Mouse (Mus musculus): ENCODE measurements around the gene Inpp5f. TPM values are rescaled to one million over a fixed set of nuclear protein-coding genes. Genes with fewer than 3 reads are reported as not detected.

Gene Inpp5f
- polyA plus RNA-seq, 1 experiment from 2014 or later: 554 TPM

GRCm38 (mm10) chr7:128667788-128668187 is 56.7 kb downstream of the Inpp5f start:
- Histone ChIP-seq H3K9ac (replicated peaks; ENCODE audit: low read depth, low read length) (no peak overlapping the region), H3K4me2 (ENCODE audit: low read depth, low read length) (no peak overlapping the region), H3K27ac (ENCODE audit: low read depth, low read length) (no peak overlapping the region), H3K27me3 (ENCODE audit: control insufficient read depth, insufficient read depth, low read length) (no peaks in the 10 kb centered on the region), H3K9me3 (ENCODE audit: control insufficient read depth, low read length) (no peaks in the 10 kb centered on the region), H3K4me3 (ENCODE audit: low read depth, low read length) (no peak overlapping the region), H3K36me3 (ENCODE audit: control insufficient read depth, insufficient read depth, low read length) (no peaks in the 10 kb centered on the region), H3K4me1 (ENCODE audit: control insufficient read depth, insufficient read depth, low read length) (peaks cover 6% of the 10 kb centered on the region)
- 38% methylated on average over 5 of the region's 5 CpGs for WGBS
- ATAC-seq (ENCODE audit: low read depth): no peak

- H3K27ac ChIP-seq (ENCODE audit: low read depth, low read length): no peak overlapping the region
- WGBS: 25% methylated on average over 2 of the region's 2 CpGs
- no peaks in the 10 kb centered on the region for H3K9me3 ChIP-seq (ENCODE audit: control insufficient read depth, low read length)
- no peak overlapping the region for H3K9ac ChIP-seq (replicated peaks; ENCODE audit: low read depth, low read length)
- H3K36me3 ChIP-seq (ENCODE audit: control insufficient read depth, insufficient read depth, low read length): no peaks in the 10 kb centered on the region
- no peak for ATAC-seq (ENCODE audit: low read depth)
- H3K4me2 ChIP-seq (ENCODE audit: low read depth, low read length): no peak overlapping the region
- no peak overlapping the region for H3K4me3 ChIP-seq (ENCODE audit: low read depth, low read length)
- H3K4me1 ChIP-seq (ENCODE audit: control insufficient read depth, insufficient read depth, low read length): peaks cover 13% of the 10 kb centered on the region
- H3K27me3 ChIP-seq (ENCODE audit: control insufficient read depth, insufficient read depth, low read length): no peaks in the 10 kb centered on the region
Observed at GRCm38 (mm10) chr7:128668831-128669230, 57.7 kb downstream of the Inpp5f start.

- Histone ChIP-seq H3K36me3 (ENCODE audit: control insufficient read depth, insufficient read depth, low read length) (no peaks in the 10 kb centered on the region), H3K27ac (ENCODE audit: low read depth, low read length) (peak overlapping the region; percentile 93), H3K9me3 (ENCODE audit: control insufficient read depth, low read length) (no peaks in the 10 kb centered on the region), H3K4me3 (ENCODE audit: low read depth, low read length) (no peak overlapping the region), H3K4me2 (ENCODE audit: low read depth, low read length) (peak overlapping the region; percentile 43), H3K4me1 (ENCODE audit: control insufficient read depth, insufficient read depth, low read length) (peaks cover 13% of the 10 kb centered on the region), H3K27me3 (ENCODE audit: control insufficient read depth, insufficient read depth, low read length) (no peaks in the 10 kb centered on the region), H3K9ac (replicated peaks; ENCODE audit: low read depth, low read length) (peak overlapping the region; percentile 47)
- WGBS: 6% methylated on average over 8 of the region's 8 CpGs
- peak; percentile 88 for ATAC-seq (ENCODE audit: low read depth)
Observed at GRCm38 (mm10) chr7:128671952-128672351, 60.8 kb downstream of the Inpp5f start.

GRCm38 (mm10) chr7:128672408-128673010 is 61.4 kb downstream of the Inpp5f start:
- 6% methylated on average over 15 of the region's 15 CpGs for WGBS
- peak; percentile 82 for ATAC-seq (ENCODE audit: low read depth)
- no peaks in the 10 kb centered on the region for H3K36me3 ChIP-seq (ENCODE audit: control insufficient read depth, insufficient read depth, low read length)

GRCm38 (mm10) chr7:128678546-128678945 is 67.4 kb downstream of the Inpp5f start:
- H3K4me1 ChIP-seq (ENCODE audit: control insufficient read depth, insufficient read depth, low read length): no peaks in the 10 kb centered on the region; the same call in 1 of the 2 replicates
- H3K4me2 ChIP-seq (ENCODE audit: low read depth, low read length): no peak overlapping the region
- H3K27me3 ChIP-seq (ENCODE audit: control insufficient read depth, insufficient read depth, low read length): no peaks in the 10 kb centered on the region
- ATAC-seq (ENCODE audit: low read depth): no peak
- WGBS: 56% methylated on average over 3 of the region's 3 CpGs
- H3K36me3 ChIP-seq (ENCODE audit: control insufficient read depth, insufficient read depth, low read length): no peaks in the 10 kb centered on the region
- H3K9me3 ChIP-seq (ENCODE audit: control insufficient read depth, low read length): no peaks in the 10 kb centered on the region
- no peak overlapping the region for H3K4me3 ChIP-seq (ENCODE audit: low read depth, low read length)
- no peak overlapping the region for H3K9ac ChIP-seq (replicated peaks; ENCODE audit: low read depth, low read length)
- no peak overlapping the region for H3K27ac ChIP-seq (ENCODE audit: low read depth, low read length)

More at GRCm38 (mm10) chr7:128672408-128673010, 61.4 kb downstream of the Inpp5f start:
- Histone ChIP-seq H3K4me2 (ENCODE audit: low read depth, low read length) (peak overlapping the region; percentile 43), H3K9ac (replicated peaks; ENCODE audit: low read depth, low read length) (peak overlapping the region; percentile 47), H3K27ac (ENCODE audit: low read depth, low read length) (peak overlapping the region; percentile 93), H3K4me3 (ENCODE audit: low read depth, low read length) (no peak overlapping the region), H3K9me3 (ENCODE audit: control insufficient read depth, low read length) (no peaks in the 10 kb centered on the region), H3K4me1 (ENCODE audit: control insufficient read depth, insufficient read depth, low read length) (peaks cover 13% of the 10 kb centered on the region), H3K27me3 (ENCODE audit: control insufficient read depth, insufficient read depth, low read length) (no peaks in the 10 kb centered on the region)

GRCm38 (mm10) chr7:128687821-128688564 is 76.9 kb downstream of the Inpp5f start:
- Histone ChIP-seq H3K36me3 (ENCODE audit: control insufficient read depth, insufficient read depth, low read length) (peaks cover 14% of the 10 kb centered on the region; the same call in 1 of the 2 replicates), H3K4me3 (ENCODE audit: low read depth, low read length) (peak overlapping the region; percentile 47), H3K27ac (ENCODE audit: low read depth, low read length) (peak overlapping the region; percentile 92), H3K9ac (replicated peaks; ENCODE audit: low read depth, low read length) (peak overlapping the region; percentile 58), H3K4me1 (ENCODE audit: control insufficient read depth, insufficient read depth, low read length) (peaks cover 7% of the 10 kb centered on the region), H3K27me3 (ENCODE audit: control insufficient read depth, insufficient read depth, low read length) (no peaks in the 10 kb centered on the region), H3K4me2 (ENCODE audit: low read depth, low read length) (peak overlapping the region; percentile 42), H3K9me3 (ENCODE audit: control insufficient read depth, low read length) (no peaks in the 10 kb centered on the region)
- WGBS: 47% methylated on average over 56 of the region's 56 CpGs
- ATAC-seq (ENCODE audit: low read depth): peak; percentile 86

GRCm38 (mm10) chr7:128689347-128689746 is 78.2 kb downstream of the Inpp5f start:
- peaks cover 7% of the 10 kb centered on the region for H3K4me1 ChIP-seq (ENCODE audit: control insufficient read depth, insufficient read depth, low read length)
- peak overlapping the region; percentile 47 for H3K4me3 ChIP-seq (ENCODE audit: low read depth, low read length)
- H3K9ac ChIP-seq (replicated peaks; ENCODE audit: low read depth, low read length): peak overlapping the region; percentile 58
- no peak for ATAC-seq (ENCODE audit: low read depth)
- 0 out of 2 replicates have a peak overlapping the region, but pooled peaks have one; percentile 14 for H3K4me2 ChIP-seq (ENCODE audit: low read depth, low read length)
- no peaks in the 10 kb centered on the region for H3K27me3 ChIP-seq (ENCODE audit: control insufficient read depth, insufficient read depth, low read length)
- H3K9me3 ChIP-seq (ENCODE audit: control insufficient read depth, low read length): no peaks in the 10 kb centered on the region
- peaks cover 25% of the 10 kb centered on the region for H3K36me3 ChIP-seq (ENCODE audit: control insufficient read depth, insufficient read depth, low read length)
- H3K27ac ChIP-seq (ENCODE audit: low read depth, low read length): peak overlapping the region; percentile 80
- WGBS: 62% methylated on average over 8 of the region's 8 CpGs

GRCm38 (mm10) chr7:128690070-128690469 is 78.9 kb downstream of the Inpp5f start:
- WGBS: 14% methylated on average over 7 of the region's 7 CpGs
- Histone ChIP-seq H3K9me3 (ENCODE audit: control insufficient read depth, low read length) (no peaks in the 10 kb centered on the region), H3K27ac (ENCODE audit: low read depth, low read length) (peak overlapping the region; percentile 80), H3K9ac (replicated peaks; ENCODE audit: low read depth, low read length) (peak overlapping the region; percentile 58; the same call in 1 of the 2 replicates), H3K36me3 (ENCODE audit: control insufficient read depth, insufficient read depth, low read length) (peaks cover 30% of the 10 kb centered on the region), H3K4me2 (ENCODE audit: low read depth, low read length) (peak overlapping the region; percentile 55), H3K27me3 (ENCODE audit: control insufficient read depth, insufficient read depth, low read length) (no peaks in the 10 kb centered on the region), H3K4me3 (ENCODE audit: low read depth, low read length) (peak overlapping the region; percentile 47), H3K4me1 (ENCODE audit: control insufficient read depth, insufficient read depth, low read length) (peaks cover 7% of the 10 kb centered on the region)
- peak; percentile 76 for ATAC-seq (ENCODE audit: low read depth)

GRCm38 (mm10) chr7:128690796-128691195 is 79.7 kb downstream of the Inpp5f start:
- Histone ChIP-seq H3K4me2 (ENCODE audit: low read depth, low read length) (peak overlapping the region; percentile 55), H3K9ac (replicated peaks; ENCODE audit: low read depth, low read length) (peak overlapping the region; percentile 48), H3K27ac (ENCODE audit: low read depth, low read length) (peak overlapping the region; percentile 80), H3K4me3 (ENCODE audit: low read depth, low read length) (peak overlapping the region; percentile 47), H3K9me3 (ENCODE audit: control insufficient read depth, low read length) (no peaks in the 10 kb centered on the region), H3K27me3 (ENCODE audit: control insufficient read depth, insufficient read depth, low read length) (no peaks in the 10 kb centered on the region), H3K4me1 (ENCODE audit: control insufficient read depth, insufficient read depth, low read length) (peaks cover 7% of the 10 kb centered on the region), H3K36me3 (ENCODE audit: control insufficient read depth, insufficient read depth, low read length) (peaks cover 31% of the 10 kb centered on the region)
- 15% methylated on average over 7 of the region's 7 CpGs for WGBS
- ATAC-seq (ENCODE audit: low read depth): peak; percentile 68
